Mouse (Mus musculus): ENCODE data around the gene Acap2.
A peak's percentile ranks its signal among the peaks of the same experiment; 100 is the strongest.

Gene Acap2

GRCm38 (mm10) chr16:31080573-31081051 is 120.4 kb downstream of the Acap2 start:
- DNase-seq (ENCODE audit: low spot score): peak; percentile 84

DNA sequence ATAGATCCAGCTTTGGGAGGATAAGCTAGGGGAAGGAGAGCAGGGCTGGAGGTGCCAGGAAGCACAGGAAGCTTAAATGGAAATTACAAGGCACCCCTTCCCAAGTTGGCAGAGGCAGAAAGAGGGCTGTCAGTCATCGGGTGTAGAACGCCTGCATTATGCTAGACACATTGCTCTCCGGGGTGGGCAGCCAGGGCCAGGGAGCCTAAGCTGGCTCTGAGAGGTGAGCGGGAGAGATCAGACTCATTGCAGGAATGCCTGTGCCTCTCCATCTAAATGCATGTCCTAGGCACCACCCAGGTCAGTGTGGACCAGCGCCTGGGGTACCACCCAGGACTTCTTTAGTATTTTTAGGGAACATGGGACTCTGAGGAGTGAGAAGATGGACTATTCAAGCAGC is 123.6 kb downstream of the Acap2 start:
- no peak for DNase-seq (ENCODE audit: low spot score)

- no peak for DNase-seq (ENCODE audit: low spot score)
Observed at GRCm38 (mm10) chr16:31076436-31076835, 124.6 kb downstream of the Acap2 start.

- no peak for DNase-seq (ENCODE audit: low spot score)
Observed at GRCm38 (mm10) chr16:31074324-31074908, 126.6 kb downstream of the Acap2 start.

DNA sequence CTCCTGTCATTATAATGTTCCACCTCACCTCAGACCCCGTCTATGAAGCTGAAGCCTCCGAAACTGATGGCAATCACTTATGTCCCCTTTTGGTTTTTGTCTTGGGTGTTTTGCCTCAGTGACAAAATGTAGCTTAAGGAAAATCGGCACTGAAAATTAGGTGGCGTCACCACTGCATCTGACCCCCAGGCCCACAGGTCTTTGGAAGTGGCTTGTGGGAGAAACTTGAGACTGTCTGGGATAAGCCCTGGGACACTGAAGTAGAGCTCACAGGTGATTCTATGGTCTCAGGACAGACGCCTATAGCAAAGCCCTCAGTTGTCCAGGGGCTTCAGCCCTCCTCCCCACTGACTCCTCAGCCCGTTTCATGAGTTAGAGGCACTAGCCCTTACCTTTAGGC is 129.3 kb downstream of the Acap2 start:
- no peak for DNase-seq (ENCODE audit: low spot score)

DNA sequence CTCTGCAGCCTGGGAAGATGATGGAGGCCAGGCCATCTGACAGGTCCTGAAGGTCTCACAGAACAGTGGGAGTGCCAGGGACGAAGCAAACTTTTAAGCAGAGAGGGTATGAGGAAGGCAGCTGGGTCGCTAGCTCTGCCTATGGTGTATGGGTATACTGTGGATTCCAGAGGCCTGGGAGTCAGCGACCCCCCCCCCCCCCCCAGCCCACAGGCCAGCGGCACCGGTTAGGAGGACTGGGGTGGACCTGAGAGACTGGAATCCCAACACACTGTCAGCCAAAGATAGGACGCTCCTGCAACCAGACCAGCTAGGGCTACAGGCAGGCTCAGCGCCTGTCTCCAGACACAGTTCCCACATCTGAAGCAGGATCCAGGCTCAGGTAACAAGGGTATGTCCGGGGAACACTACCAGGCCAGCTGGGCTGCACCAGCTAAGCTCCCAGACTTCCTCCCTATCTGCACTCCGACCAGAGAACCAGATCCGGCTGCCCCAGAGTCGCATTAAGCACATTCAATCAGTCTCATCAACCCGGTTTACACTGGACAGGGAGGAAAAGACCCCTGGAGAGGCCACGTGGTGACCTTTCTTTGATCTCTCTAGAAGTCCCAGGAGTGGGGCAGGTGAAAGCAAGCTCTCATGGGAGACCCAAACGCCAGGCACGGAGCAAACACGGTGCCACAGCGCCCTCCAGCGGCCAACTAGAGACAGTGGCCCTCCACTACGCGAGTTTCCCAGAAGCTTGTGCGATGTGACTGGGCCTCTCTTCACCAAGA is 130.5 kb downstream of the Acap2 start:
- DNase-seq (ENCODE audit: low spot score): peak; percentile 90

- no peak for DNase-seq (ENCODE audit: low spot score)
Observed at GRCm38 (mm10) chr16:31069211-31070166, 131.6 kb downstream of the Acap2 start.

- DNase-seq (ENCODE audit: low spot score): no peak
Observed at GRCm38 (mm10) chr16:31068280-31068679, 132.8 kb downstream of the Acap2 start.

GRCm38 (mm10) chr16:31066344-31067098 is 134.5 kb downstream of the Acap2 start:
- no peak for DNase-seq (ENCODE audit: low spot score)

DNA sequence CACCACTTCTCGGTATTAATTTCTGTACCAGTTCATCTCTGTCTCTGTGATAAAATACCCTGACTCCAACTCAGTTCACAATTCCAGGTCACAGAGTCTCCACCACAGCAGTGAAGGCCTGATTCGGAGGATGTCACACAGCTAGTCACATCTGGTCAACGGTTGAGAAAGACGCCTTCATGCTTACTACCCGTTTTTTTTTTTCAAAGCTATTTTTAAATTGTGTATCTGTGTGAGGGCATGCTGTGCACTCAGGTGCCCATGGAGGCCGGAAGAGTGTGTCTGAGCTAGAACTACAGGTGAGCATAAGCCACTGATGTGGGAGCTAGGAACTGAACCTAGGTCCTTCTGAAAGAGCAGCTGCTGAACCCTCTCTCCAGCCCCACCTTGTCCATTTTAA is 136.3 kb downstream of the Acap2 start:
- no peak for DNase-seq (ENCODE audit: low spot score)

- no peak for DNase-seq (ENCODE audit: low spot score)
Observed at GRCm38 (mm10) chr16:31062918-31063317, 138.1 kb downstream of the Acap2 start.

- no peak for DNase-seq (ENCODE audit: low spot score)
Observed at GRCm38 (mm10) chr16:31061246-31061880, 139.7 kb downstream of the Acap2 start.

DNA sequence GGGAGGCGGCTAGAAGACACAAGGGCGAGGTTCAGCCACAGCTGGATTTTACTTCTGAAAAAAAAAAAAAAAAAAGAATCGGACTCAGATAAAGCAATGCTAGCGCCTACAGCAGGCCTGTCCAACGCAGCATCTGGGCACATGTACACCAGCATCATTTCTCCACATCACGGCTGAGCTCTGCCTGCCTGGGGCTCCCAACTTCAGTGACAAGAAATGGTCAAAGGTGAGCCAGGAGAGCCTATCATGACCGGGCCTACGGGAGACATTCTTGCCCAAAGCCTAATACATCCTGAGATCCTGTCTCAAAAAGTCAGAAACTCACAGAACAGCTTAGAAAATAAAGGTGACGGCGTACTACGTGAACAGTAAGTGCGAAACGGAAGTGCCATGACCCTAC is 140.3 kb downstream of the Acap2 start:
- DNase-seq (ENCODE audit: low spot score): no peak

- DNase-seq (ENCODE audit: low spot score): no peak
Observed at GRCm38 (mm10) chr16:31060226-31060625, 140.8 kb downstream of the Acap2 start.

DNA sequence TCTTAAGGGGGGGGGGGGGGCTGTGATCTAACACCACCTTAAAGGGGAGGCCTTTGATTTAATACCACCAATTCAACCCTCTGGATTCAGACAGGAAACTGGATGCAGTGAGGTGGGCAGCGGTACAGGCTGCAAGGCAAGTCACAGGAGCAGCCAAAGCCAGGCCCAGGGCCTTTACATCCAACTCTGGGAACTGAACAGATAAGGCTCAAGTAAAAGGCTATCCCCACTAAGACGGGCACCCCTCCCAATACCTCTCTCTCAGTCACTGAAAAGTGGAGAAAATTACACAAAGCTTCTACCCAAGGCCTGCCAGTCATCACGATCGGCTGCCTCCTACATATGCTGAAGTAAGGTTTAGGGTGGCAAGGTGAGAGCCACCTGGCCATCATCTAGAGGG is 141.3 kb downstream of the Acap2 start:
- DNase-seq (ENCODE audit: low spot score): no peak

DNA sequence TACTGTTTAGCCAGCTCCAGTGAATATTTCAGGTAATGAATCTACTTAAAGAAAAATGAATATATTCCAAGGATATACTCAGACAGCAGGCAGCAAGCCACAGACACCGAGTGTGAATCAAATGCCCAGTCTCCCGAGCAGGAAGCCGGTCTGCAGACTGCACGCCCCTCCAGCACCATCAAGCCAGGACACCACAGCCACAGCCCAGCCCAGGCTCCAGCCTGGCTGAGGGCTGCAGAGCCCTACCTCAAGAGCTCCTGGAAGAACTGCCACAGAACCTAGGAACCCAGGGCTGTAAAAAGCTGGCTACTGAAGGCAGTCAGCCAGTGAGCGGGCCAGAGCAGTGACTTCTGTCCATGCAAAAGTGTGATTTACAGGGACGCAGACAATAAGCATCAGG is 148.2 kb downstream of the Acap2 start:
- DNase-seq (ENCODE audit: low spot score): no peak

DNA sequence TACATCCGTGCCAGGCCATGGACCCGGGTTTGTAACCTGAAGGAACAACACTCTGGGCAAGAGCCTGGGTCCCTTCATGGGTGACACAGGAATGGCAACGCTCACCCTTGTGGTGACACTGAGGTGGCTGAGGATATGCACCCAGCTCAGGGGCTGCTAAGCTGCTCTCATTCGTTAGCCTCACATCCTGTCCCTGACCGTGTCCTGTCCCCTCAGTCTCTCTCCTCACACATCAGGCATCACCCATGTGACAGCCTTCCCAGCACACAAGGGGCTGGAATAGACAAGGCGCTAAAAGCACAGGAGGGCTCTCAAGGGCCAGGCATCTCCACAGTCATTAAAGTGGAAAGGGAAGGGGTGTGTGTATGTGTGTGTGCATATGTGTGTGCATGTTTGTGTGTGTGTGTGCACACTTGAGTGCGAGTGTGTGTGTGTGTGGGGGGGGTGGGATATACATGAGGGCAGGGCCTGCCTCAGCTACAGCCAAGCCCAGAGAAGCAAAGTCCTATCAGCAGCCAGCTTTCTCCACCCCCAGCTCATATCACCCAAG is 148.8 kb downstream of the Acap2 start:
- DNase-seq (ENCODE audit: low spot score): no peak

- DNase-seq (ENCODE audit: low spot score): no peak
Observed at GRCm38 (mm10) chr16:31050701-31051100, 150.3 kb downstream of the Acap2 start.

DNA sequence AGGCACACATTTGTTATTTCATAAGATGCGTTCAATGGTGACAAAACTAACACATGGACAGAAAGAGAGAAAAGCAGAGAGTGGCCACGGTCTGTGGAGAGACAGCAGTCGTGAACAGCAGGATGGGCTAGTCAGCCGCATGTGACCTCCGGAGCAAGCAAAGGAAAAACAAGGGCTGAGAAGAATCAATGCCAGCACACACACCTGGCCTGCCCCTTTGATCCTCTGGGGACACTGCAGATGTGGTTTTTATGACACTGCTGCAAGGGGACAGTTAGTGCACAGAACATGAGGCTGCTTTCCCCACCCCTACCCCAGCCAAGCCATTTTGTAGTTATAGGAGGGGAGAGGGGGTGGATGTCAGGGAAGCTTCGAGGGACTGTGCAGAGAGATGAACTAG is 152.9 kb downstream of the Acap2 start:
- no peak for DNase-seq (ENCODE audit: low spot score)

DNA sequence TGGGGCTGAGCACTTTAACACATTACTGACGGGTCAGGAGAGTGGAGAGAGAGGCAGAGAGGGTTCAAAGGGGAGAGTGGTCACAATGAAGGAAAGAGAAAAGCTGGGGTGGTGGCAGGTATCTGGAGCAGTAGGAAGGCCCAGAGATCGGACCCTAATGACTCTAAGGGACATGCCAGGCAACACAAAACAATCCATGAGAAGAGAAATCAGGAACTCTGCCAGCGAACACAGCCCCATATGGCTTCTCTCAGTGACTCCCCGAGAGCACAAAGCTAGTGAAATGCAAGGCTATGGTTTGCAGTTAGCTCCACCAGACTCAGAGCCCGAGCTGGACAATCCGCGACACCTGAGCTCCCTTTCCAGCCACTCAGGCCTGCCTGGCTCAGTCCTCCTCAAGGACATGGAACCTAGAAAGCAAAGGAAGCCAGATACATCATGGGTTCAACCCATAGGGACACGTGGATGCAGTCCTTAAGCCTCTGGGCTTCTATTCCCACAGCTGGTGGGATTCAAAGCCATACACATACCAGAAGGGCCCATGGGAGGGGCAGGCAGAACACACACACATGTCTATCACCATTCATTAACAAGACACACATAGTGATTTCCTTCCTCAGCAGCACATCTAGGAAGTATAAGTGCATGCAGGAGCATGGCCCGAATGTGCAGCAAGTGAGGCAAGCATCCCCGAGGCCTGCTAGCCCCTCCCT is 153.7 kb downstream of the Acap2 start:
- DNase-seq (ENCODE audit: low spot score): no peak
